Mouse (Mus musculus) thymus, adult 18-20 months (tissue): ENCODE measurements around the gene Timm8a2.

ENCODE experiments used
- DNase-seq, 2 experiments: peaks; one replicate each; pipeline ENCODE4 v3.0.0; 2022; ENCODE audit warnings: mixed read lengths in 2 of 2

Gene Timm8a2

DNA sequence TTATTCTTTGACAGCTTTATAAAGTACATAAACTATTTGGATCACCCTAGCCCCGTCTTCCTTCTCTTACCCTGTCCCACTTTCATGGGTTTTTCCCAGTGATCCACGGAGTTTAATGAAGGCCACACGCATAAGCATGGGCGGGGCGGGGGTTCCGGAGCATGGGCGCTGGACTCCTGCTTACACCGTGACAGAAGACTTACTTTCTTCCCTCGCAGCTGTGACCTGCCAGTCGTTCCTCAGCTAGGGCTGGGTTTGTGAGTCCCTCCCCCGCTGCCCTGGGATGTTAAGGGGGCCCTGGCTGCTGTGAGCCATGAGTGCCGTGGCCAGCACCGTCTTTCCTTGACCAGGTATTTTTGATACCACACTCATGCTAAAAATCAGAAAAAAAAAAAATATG, 21.7 kb upstream of the Timm8a2 start:
- peak; percentile 17 to 36 for DNase-seq

DNA sequence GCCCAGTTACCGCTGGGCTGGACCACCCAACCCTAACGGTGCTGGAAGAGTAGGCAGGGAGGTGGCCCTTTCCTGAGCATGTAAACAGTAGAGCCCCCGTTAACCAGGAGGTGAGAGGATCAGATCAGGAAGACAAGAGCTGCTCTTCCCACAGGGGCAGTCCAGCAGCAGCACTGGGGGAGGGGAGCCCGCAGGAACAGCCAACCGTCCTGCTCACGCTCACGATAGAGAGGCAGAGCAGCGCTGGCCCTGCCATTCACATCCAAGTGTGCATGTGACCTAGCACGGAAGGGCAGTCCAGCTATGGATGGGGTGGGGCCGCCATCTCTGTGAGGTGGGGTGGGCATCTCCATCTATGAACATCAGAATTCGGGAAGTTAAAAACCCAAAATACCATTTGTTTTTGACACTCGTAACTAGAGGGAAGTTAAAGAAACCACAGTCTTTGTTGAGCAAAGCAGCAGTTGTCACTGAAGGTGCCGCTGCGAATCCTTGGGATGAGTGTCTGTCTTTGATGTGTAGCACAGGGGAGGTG, 21.0 kb upstream of the Timm8a2 start:
- peak; percentile 34 to 59 for DNase-seq

- no peak for DNase-seq
Measured at GRCm38 (mm10) chr14:122017958-122018357, 16.5 kb upstream of the Timm8a2 start.

- no peak for DNase-seq
Measured at GRCm38 (mm10) chr14:122019389-122019788, 15.1 kb upstream of the Timm8a2 start.

DNA sequence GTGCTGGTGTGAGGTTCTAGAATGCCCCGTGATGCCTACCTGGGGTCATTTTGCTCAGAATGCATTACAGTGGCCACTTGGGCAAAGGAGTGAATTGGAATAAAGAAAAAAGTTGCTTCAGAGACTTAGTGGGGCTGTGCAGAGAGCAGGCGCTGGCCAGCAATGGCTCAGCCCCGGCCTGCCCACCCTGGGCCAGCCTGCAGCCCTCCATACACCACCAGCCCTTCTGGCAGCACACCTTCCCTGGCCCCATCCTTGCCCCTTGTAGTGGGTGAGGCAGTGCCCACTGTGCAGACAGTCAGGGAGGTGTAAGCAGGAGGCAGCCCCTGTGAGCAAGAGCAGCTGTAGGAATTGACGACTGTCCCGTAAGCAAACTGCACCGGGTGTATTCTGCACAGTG, 13.9 kb upstream of the Timm8a2 start:
- no peak for DNase-seq

DNA sequence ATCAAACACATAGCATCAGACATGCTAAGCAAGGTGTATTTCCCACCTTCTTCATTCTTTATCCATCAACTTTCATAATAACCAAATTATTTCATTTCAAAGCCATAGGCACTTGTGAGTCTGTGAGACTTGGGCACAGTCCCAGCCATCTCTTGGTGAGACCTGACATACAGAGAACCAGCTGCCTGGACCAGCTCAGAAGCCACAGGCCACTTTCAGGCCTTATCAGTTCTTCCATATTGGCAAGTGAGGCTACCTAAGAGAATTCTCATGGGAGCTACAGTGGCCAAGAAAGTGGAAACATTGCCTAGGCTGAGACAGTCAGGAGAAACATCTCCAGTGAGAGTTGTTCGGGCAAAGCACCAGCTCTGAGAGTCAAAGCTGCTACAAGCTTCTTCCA, 11.4 kb upstream of the Timm8a2 start:
- no peak for DNase-seq

DNA sequence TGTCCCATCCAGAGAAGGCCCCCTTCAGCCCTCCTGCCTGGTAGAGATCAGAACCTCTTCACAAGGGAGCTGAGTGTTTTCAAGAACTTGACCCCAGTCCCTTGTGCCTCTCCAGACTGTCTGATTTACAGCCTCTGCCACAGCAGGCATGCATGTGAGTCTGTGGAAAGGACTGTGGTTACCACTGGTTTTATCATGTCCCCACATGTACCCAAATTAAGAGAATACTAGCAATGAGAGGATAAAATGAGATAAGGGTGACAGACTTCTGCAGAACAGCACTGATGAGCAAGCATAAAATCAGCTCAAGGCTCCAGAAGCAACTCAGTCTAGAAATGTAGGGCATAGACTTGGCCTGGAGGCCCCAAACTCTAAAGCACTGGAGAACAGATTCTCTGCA, 10.5 kb upstream of the Timm8a2 start:
- no peak for DNase-seq

DNA sequence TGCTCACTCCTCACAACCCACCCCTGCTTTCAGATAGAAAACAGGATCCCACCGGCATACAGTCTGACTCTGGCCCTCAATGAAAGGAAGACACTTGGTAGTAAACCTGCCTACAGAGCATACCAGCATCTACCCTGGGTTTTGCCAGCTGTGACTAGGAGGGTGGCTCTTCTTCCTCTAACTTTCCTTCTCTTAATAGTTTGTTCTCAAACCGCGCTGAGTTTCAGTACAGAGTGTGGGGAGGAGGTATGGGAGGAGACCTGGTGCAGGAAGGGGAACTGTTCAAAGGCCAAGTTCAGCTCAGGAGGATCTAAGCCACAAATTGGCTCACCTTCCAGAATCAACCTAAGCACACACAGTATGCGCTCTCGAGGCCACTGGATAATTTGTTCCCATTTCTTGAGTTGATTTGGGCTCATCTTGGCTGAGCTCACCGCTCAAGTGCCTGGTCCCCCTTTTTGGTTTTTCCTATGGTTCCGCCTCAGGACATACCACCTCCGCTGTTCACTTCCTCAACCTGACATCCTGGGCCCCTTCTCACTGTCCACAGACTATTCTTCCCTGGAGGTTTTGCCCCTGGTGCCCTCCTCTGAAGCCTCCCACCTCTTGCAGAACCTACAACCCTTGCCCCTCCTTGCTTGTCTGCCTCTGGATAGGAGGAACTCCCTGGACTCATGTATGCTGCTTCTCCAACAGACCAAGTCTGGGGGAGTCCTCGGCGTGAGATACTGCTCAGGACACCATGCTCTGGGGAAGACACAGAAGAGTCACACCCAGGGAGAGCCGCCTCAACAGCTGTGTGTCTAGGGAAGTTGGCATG, 5.3 kb upstream of the Timm8a2 start:
- peak in 1 of 2 experiments; percentile 63 for DNase-seq

GRCm38 (mm10) chr14:122029851-122030250, 4.6 kb upstream of the Timm8a2 start:
- no peak for DNase-seq

DNA sequence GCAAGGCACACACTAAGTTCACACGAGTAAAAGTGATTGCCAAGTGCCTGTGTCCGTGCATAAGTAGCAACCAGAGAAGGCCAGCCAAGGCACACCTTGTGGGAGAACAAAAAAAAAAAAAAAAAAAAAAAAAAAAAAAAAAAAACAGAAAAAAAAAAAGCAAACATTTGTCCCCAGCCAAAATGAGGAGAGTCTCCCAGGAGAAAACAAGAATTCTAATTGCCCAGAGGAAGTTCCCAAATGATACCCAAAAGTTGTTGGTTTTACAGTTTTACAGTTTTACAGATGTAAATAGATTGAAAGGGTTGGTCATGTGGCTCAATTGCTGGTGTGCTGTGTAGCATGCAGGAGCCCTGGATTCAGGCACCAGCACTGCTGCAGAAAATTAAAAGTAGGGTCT, 2.4 kb upstream of the Timm8a2 start:
- DNase-seq: no peak

- no peak for DNase-seq
Measured at GRCm38 (mm10) chr14:122035181-122035580, 707 bp downstream of the Timm8a2 start.

DNA sequence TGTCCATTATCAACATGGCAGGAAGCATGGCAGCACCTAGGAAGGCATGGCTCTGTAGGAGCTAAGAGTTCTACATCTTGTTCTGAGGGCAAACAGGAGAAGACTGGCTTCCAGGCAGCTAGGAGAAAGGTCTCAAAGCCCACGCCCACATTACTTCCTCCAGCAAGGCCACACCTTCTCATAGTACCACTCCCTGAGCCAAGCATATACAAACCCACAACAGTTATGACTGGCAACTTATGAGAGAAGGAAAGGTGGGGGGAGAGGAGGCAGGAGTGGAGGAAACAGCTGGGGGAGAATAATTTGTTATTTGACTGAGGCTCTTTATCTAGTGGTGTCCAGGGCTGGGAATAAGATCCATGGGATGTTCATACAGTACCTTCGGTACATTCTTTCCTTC, 1.4 kb downstream of the Timm8a2 start:
- DNase-seq: no peak

GRCm38 (mm10) chr14:122038874-122039647, 4.6 kb downstream of the Timm8a2 start:
- no peak for DNase-seq

- DNase-seq: no peak
Measured at GRCm38 (mm10) chr14:122041413-122041825, 6.9 kb downstream of the Timm8a2 start.

DNA sequence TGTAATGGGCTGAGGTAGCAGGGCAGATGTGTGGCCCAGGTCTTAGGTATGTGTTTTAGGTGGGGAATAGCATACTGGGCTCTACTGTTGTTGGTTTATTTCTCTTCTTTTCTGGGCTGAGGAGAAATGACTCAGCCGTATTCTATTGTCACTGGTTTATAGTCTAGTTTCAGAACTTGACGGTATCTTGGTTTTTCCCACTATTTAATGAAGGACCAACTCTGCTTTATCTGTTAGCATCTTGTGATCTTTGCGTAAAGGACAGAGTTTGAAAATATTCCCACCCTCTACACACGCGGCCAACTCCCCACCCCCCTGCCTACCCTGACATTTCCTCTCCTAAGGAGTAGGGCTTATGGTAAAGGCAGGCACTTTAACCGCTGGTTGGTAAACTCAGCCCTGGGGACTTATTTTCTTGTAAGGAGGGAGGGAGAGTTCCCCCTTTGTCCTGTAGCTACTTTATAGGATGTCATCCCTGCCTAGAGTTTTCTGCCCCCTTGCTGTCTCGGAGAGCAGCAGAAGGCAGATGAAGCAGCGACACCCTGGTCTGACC, 7.7 kb downstream of the Timm8a2 start:
- DNase-seq: no peak

GRCm38 (mm10) chr14:122047784-122048183, 13.3 kb downstream of the Timm8a2 start:
- DNase-seq: no peak

GRCm38 (mm10) chr14:122048816-122049215, 14.3 kb downstream of the Timm8a2 start:
- DNase-seq: no peak

GRCm38 (mm10) chr14:122052896-122053635, 18.6 kb downstream of the Timm8a2 start:
- DNase-seq: no peak

DNA sequence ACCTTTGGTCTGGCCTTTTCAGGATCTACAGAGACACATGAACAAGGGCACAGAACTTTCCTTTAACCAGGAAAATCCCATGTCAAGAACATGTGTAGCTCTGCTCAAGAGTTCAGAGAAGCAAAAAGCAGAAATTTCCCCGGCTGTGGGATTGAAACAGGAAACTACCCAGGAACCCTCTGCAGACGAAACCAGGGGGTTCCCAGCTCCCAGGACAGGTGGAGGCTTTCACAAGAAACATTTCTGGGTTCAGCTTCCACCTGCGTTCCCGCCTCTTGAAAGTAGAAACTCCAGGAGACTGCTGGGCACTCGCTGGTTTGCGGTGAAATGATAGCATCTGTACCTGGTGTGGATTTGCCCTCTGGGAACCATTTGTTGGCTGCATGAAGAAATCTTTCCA, 22.4 kb downstream of the Timm8a2 start:
- no peak for DNase-seq

- no peak for DNase-seq
Measured at GRCm38 (mm10) chr14:122057941-122058346, 23.5 kb downstream of the Timm8a2 start.

DNA sequence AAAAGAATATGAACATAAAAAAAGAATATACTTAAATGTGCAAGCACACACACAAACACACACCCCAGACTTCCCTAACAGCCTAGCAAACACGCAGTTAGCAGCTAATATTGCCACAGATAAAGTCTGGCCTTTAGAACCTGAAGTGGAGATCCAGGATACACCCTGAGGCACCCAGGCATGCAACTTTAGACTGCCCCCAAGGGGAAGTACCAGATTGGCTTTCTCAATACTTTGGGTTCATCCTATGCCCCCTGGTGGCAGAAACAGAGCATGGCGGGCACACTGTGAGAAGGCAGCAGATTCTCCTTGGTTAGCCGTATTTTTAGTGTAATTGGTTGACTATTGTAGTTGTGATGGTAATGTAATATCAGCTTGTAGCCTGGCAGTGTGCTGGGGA, 26.2 kb downstream of the Timm8a2 start:
- peak; percentile 58 to 78 for DNase-seq

DNA sequence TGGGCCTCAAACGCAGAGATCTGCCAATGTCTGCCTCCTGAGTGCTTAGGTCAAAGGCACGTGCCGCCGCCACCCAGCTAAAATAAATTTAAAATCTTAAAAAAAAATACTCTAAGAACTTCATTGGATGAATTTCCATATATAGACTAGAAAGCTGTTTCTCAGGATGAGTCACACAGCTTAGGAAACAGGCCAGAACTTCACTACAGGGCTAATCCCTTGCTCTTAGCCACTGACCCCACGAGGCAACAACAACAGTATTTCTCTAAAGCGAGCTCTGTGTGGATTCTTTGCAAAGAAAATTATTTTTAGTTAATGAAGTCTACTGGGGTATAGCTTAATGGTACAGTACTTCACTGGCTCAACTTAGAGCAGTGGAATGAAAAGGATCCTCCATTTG, 26.9 kb downstream of the Timm8a2 start:
- DNase-seq: no peak
